Mouse (Mus musculus) ZHBTc4 (cell line): Measurements from ENCODE around the gene Defa2.
"Not testable (repeated sequence)": the region's sequence is repeated elsewhere in the genome, so short reads cannot be mapped to it uniquely, and the experiment has no call there.

Experiments used
- DNase-seq: peaks from one replicate; pipeline ENCODE4 v3.0.0-alpha.2; 2011; ENCODE audit warnings: low read depth, low spot score

The Defa2 gene

GRCm38 (mm10) chr8:21378215-21378614 is at the start of gene Defa2:
Defa2 (plus strand) TSS chr8:21378515.
- not testable (repeated sequence) for DNase-seq

DNA sequence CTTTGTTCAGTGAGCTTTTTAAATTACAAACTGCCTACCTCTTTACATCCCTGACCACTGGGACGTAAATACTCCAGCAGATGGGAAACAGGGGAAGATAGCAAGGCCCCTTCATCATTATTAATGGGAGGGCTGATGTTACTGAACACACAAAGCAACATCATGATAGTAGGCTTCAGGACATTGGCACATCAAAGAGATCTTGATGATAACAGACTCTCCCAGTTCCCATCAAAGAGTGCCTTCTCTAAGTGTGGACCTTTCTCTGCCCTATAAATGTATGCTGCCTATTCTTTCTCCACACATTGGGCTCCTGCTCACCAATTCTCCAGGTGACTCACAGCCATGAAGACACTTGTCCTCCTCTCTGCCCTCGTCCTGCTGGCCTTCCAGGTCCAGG is 13.2 kb downstream of the Defa2 start, which contains the start of gene Defa33:
TSS of gene Defa33 (plus strand) at position 301 of the 400 bp plus-strand sequence.
- not testable (repeated sequence) for DNase-seq

DNA sequence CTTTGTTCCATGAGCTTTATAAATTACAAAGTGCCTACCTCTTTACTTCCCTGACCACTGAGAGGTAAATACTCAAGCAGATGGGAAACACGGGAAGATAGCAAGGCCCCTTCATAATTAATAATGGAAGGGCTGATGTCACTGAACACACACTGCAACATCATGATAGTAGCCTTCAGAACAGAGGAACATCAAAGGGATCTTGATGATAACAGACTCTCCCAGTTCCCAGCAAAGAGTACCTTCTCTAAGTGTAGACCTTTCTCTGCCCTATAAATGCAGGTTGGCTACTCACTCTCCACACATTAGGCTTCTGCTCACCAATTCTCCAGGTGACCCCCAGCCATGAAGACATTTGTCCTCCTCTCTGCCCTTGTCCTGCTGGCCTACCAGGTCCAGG is 48.8 kb downstream of the Defa2 start, which contains the start of gene Defa36:
TSS of gene Defa36 (plus strand) at position 301 of the 400 bp plus-strand sequence.
- not testable (repeated sequence) for DNase-seq
